Mouse (Mus musculus) layer of hippocampus, adult 18-20 months (tissue): ENCODE data around the gene 6030468B19Rik. TPM values are rescaled to one million over a fixed set of nuclear protein-coding genes. Genes with fewer than 3 reads are reported as not detected.
A peak's percentile ranks its signal among the peaks of the same experiment; 100 is the strongest.
"Not testable (repeated sequence)": the region's sequence is repeated elsewhere in the genome, so short reads cannot be mapped to it uniquely, and the experiment has no call there.

Source experiments
- DNase-seq, 2 experiments: peaks; one replicate each; pipeline ENCODE4 v3.0.0; 2022; ENCODE audit warnings: low spot score in 2 of 2
- total RNA-seq, 2 experiments: library from RNA; stranded (reverse); gene quantifications; 2 replicates each; pipeline ENCODE4 v1.2.3; 2021

Gene 6030468B19Rik
- total RNA-seq, 2 experiments from 2014 or later, result 0.40 TPM; not detected in 1

DNA sequence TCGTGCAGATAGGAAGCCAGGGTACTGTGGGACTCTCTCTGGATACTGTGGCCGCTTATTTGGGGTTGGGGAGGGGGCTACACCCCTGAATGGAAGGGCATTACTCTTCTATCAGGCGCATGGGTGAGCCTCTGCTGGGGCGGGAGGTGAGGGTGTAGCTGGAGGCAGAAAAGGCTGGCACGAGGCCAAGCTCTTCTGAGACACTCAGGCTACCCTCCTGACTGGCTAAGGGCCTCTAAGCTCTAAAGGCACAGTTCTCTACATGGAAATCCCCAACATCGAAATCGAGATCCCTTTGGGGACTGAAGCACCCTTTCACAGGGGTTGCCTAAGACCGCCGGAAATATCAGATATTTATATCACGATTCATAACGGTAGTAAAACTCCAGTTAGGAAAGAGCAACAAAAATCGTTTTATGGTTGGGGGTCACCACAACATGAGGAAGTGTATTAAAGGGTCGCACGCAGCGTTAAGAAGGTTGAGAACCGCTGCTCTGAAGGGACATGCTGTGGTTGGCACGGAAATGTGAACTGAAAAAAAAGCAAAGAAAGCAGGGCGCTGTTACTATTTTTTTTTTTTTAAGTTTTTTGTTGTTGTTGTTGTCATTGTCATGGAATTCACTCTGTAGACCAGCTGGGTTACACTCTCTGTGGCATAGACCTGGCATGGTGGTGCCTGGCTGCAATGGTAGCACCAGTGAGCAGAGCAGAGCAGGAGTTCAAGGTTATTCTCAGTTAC, 30.9 kb downstream of the 6030468B19Rik start:
- no peak for DNase-seq

DNA sequence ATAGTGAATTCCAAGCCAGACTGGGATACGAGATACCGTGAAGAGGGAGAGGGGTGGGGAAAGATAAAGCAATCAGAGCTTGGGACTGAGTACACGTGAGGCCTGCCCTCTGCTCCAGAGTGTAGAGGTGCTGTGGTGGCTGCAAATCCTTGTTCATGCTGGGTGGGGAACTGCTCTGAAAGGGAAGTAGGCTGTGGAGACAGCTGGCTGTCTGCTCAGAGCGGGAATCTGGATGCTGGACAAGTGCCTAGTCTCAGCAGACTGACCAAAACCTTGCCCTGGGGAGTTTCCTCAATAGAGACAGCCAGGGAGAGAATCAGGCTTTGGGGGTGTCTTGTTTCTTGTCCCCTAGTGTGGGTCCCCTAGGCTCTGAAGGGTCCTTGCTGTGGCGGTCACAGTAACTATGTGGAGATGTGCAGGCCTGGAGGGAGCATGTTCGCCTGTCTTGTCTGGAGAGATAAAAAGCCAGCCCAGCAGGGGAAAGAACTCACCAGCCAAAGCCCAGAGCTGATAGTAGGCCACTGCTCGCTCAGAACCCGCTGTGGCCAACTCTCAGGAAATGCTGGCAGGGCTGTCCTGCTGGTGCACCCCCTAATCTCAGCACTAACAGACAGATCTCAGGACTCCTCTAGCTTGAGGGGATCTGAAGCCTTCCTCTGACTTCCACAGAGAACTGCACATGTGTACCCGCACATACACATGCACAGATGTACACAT, 31.6 kb downstream of the 6030468B19Rik start:
- no peak for DNase-seq

- DNase-seq, result no peak
Measured at GRCm38 (mm10) chr11:117829671-117830215, 32.3 kb downstream of the 6030468B19Rik start.

DNA sequence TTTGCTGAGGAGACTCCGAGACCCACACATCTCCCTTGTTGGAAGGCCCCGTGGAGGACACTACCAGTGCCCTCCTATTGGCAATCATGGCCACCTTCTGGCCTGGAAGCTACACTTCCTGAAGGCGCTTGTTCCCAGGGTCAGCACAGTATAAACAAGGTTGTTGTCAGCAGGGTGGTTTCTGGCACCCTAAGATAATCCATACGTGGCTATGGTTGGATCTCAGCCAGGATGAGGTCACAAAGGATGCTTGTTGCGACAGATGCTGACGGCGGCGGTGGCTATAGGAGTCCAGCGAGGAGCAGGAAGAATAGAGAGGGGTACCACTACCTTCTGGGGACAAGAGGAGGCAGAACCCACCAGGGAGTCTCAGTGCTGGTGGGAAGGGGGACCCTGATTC, 32.9 kb downstream of the 6030468B19Rik start:
- no peak for DNase-seq

GRCm38 (mm10) chr11:117832086-117832969, 34.9 kb downstream of the 6030468B19Rik start:
- peak; percentile 46 to 60 for DNase-seq

DNA sequence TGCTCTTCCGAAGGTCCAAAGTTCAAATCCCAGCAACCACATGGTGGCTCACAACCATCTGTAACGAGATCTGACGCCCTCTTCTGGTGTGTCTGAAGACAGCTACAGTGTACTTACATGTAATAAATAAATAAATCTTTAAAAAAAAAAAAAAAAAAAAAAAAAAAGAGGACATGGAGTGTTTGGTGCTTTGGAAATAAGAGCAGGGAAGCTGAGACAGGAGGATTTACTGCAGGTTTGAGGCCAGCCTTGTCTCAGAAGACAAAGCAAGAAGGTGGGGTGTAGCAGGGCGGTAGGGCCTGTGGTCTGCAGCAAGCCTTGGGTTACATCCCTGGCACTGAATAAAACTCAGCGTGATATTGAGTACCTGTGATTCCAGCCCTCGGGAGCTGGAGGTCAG, 36.0 kb downstream of the 6030468B19Rik start:
- not testable (repeated sequence) for DNase-seq

DNA sequence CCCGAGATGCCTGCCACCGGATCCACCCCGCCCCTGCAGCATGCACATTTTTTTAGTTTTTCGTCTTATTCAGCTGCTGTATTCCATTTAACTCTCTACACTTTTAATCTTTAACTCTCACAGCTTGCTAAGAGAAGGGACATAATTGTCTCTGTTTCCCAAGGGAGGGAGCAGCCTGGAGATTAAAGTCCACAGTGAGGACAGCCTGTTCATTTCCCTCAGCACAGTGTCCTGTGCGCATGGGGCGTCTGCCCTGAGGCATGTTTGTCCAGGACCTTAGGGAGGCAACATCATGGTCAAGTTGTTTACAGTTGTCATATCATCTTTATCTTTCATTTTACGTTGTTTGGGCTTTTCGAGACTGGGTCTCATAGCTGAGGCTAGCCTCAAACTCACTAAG, 36.6 kb downstream of the 6030468B19Rik start:
- no peak for DNase-seq

- peak; percentile 19 to 30 for DNase-seq
Measured at GRCm38 (mm10) chr11:117836306-117836705, 38.8 kb downstream of the 6030468B19Rik start.

GRCm38 (mm10) chr11:117838572-117838971, 41.1 kb downstream of the 6030468B19Rik start:
- DNase-seq, result no peak

GRCm38 (mm10) chr11:117839021-117839420, 41.6 kb downstream of the 6030468B19Rik start:
- no peak for DNase-seq

- DNase-seq, result no peak
Measured at GRCm38 (mm10) chr11:117840910-117841309, 43.5 kb downstream of the 6030468B19Rik start.

GRCm38 (mm10) chr11:117843434-117843833, 46.0 kb downstream of the 6030468B19Rik start:
- no peak for DNase-seq

DNA sequence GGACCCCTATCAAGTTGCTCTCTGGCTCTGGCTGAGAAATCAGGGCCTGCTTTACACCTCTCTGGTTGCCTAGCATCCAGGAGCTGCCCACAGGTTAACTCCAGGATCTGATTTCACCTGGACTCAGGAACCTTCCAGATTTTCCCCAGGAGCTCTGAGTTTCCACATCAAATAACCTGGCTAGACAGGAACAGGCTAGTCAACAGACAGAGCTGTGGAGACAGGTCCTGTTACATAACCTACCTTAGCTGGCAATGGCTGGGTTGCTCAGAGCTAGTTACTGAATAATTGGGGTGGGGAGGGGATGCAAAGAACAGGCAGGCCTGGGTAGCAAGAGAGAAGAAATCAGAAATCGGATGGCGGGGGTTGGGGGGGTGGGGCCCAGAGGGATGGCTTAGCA, 47.5 kb downstream of the 6030468B19Rik start:
- DNase-seq, result no peak

GRCm38 (mm10) chr11:117845651-117846050, 48.2 kb downstream of the 6030468B19Rik start:
- no peak for DNase-seq

DNA sequence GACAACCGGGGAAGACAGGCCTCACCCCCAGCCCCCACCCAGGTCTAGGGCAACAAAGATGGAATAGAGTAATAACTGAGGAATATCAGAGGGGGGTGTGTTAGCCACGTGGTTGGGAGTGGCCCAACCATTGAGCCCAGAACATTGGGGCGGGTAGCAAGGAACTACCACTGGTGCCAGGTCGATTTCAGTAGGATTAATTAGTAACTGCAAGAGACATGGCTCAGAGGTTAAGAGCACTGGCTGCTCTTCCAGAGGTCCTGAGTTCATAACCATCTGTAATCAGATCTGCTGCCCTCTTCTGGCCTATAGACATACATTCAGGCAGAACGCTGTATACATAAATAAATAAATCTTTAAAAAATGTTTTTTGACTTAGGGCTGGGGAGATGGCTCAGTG, 49.2 kb downstream of the 6030468B19Rik start:
- DNase-seq, result no peak

DNA sequence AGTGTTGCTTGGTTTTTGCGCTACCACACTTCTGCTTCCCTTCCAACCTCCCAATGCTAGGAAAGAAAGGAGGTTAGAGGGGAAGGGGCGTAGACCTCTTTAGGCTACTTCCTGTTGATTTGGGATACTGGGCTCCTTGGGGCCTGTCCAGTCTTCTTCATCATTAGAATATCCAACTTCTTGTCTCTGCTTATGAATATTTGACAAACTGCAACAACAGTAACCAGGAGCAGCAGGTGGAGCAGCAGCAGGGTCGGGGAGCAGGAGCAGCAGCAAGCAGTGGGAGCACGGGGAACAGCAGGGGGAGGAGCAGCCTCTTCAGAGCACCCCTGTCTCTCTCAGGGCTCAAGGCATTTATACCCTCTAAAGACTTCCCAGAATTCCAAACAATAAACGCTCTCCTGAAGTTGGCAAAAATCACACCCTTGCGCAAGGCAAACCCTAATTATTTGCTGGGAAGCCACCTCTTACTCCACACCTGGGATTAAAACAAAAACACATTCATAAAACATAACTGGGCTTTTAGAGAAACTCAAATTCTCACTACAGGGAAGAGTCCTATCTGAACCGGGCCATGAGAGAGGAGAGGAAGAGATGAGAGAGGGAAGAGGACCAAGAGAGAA, 50.2 kb downstream of the 6030468B19Rik start:
- no peak for DNase-seq

DNA sequence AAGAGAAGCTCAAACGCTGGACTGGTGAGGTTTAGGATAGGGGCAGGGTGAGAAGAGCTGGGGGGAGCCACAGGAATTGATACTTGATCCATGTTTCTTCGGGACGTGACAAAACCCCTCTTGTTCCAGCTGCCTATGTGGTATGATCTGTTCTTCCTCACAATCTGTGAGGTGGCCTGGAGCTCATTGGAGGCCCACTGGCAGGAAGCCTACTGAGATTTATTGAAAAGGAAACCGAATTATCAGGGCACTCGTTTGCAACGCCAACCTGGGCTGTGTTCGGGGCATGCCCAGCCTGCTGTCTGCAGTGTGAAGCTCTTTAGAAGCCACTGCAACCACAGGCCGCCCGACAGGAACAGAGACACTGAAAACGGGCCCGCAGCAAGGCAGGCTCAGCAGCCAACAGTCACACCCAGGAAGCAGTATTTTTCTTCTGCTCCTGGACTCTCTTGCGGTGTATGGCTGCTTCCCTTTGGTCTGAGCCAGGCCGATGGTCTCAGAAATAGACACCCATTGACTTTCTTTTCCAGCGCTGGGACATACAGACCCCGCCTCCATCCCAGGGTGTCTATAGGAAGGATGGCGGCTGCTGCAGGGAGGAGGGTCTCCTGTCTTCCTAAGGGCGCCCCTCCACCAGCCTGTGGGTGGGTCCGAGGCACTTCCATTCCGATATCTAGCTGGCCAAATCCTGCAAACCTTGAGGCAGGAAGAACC, 51.0 kb downstream of the 6030468B19Rik start:
- peak in 1 of 2 experiments; percentile 45 for DNase-seq

- peak; percentile 93 to 97 for DNase-seq
Measured at GRCm38 (mm10) chr11:117848985-117849671, 51.7 kb downstream of the 6030468B19Rik start, which contains the start of gene Birc5. Gene Birc5 (plus strand): TSS chr11:117849251.

DNA sequence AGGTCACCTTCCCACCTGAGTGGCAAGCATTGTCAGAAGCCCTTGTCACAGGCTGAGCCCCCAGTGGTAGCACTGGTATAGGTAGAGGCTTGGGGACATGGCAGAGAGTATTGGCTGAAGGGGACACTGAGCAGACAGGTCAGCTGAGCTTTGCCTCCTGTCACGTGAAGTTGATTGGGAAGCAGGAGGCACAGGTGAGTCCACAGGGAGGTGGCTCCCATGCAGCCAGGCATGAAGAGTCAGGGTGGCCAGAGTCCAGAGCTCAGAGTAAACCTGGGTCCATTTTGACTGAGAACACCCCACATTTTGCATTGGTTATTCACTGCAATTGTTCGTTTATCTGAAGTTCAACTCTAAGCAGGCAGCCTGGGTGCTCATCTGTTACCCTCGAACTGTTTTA, 55.4 kb downstream of the 6030468B19Rik start:
- DNase-seq, result no peak
